14 mouse cellular contexts compared by ENCODE assay signal in the genomic region with DNA sequence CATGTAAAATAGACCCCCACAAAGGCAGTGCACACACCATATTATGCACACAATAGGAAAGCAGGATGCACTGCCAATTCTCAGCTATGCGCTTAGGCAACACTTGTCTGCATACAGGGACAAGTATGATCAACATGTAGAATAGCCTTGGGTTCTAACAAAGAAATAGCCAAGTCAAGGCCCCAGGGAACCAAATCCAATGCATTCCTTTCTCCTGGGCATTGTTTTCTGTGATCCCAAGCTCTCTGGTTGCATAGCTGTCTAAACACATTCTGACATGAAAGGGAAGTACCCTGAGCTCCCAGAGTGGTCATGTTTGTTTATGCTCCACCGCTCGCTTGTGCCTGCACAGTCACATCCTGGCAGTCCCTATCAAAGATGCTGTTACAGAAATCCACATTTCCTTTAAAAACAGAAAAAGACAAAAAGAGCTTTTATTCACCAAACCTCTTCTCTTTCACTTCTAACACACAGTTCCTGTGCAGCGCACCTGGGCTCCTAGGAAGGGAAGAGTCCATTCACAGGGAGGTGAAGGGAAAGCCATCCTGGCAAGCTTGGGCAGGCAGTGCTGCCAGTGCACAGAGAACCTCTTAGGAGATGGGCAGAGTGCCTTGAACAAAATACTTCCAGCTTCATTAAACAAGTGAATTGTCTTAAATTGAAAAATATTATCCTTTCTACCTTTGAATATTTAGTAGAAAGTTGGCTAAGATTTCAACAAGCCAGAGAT.
DNase-seq lines count a peak whose midpoint lies in the region; ATAC-seq and TF ChIP-seq lines count a peak whose summit lies in the region.
"Had no signal": no experiment of that assay in that cellular context is flagged by ENCODE, and none has a peak within 500 bp of the region (broad histone marks: within the 10 kb centered on the region; RNA-seq: fewer than 3 reads in every experiment).

No protein-coding gene starts in this region.

- TF ChIP-seq POLR2A in brain, embryonic 14.5 days (IDR thresholded peaks at IDR 0.05; ENCODE audit: borderline replicate concordance, extremely low read depth, insufficient read depth, insufficient read length, poor library complexity, severe bottlenecking), result no peak
- TF ChIP-seq POLR2A in heart, adult 2 months (IDR thresholded peaks at IDR 0.05; ENCODE audit: insufficient read depth, low read depth, low read length), result no peak

- no peak overlapping the region for H3K4me3 ChIP-seq in kidney, postnatal 0 days (replicated peaks; ENCODE audit: low read depth, low read length)
- no peak overlapping the region for H3K4me3 ChIP-seq in embryonic facial prominence, embryonic 11.5 days (ENCODE audit: low read depth, low read length)
- no peak overlapping the region for H3K4me3 ChIP-seq in midbrain, embryonic 15.5 days
- H3K4me3 ChIP-seq in heart, adult 2 months, result no peak overlapping the region

- intact Hi-C loops in heart, adult 2 months (cut with DNase I), result no loop called here

- no peak overlapping the region for H3K9ac ChIP-seq in kidney, postnatal 0 days (ENCODE audit: low read depth, low read length)
- H3K9ac ChIP-seq in embryonic facial prominence, embryonic 11.5 days (replicated peaks; ENCODE audit: low read length), result no peak overlapping the region
- no peak overlapping the region for H3K9ac ChIP-seq in midbrain, embryonic 15.5 days
- H3K9ac ChIP-seq in heart, adult 2 months (ENCODE audit: low read depth, low read length), result no peak overlapping the region

- no peak overlapping the region for H3K4me2 ChIP-seq in kidney, postnatal 0 days (ENCODE audit: low read length)
- H3K4me2 ChIP-seq in embryonic facial prominence, embryonic 11.5 days (ENCODE audit: low read depth, low read length), result no peak overlapping the region
- no peak overlapping the region for H3K4me2 ChIP-seq in midbrain, embryonic 15.5 days
- H3K4me2 ChIP-seq: liver, embryonic 11.5 days had no signal

- H3K4me1 ChIP-seq in kidney, postnatal 0 days (replicated peaks; ENCODE audit: insufficient read depth, low read length), result no peaks in the 10 kb centered on the region
- H3K4me1 ChIP-seq in embryonic facial prominence, embryonic 11.5 days (ENCODE audit: control insufficient read depth, insufficient read depth, low read length), result no peaks in the 10 kb centered on the region
- peaks cover 13% of the 10 kb centered on the region for H3K4me1 ChIP-seq in midbrain, embryonic 15.5 days
- H3K4me1 ChIP-seq in heart, adult 2 months (ENCODE audit: control insufficient read depth, insufficient read depth, low read length), result no peaks in the 10 kb centered on the region

- H3K36me3 ChIP-seq in kidney, postnatal 0 days (ENCODE audit: insufficient read depth, low read length), result no peaks in the 10 kb centered on the region
- H3K36me3 ChIP-seq in embryonic facial prominence, embryonic 11.5 days (replicated peaks; ENCODE audit: control insufficient read depth, insufficient read depth, low read depth, low read length), result no peaks in the 10 kb centered on the region
- no peaks in the 10 kb centered on the region for H3K36me3 ChIP-seq in midbrain, embryonic 15.5 days (replicated peaks)
- H3K36me3 ChIP-seq in heart, adult 2 months (ENCODE audit: control insufficient read depth, insufficient read depth, low read length), result no peaks in the 10 kb centered on the region

- TF ChIP-seq CTCF in kidney, postnatal 0 days (IDR thresholded peaks at IDR 0.05; ENCODE audit: low read depth), result no peak
- no peak for TF ChIP-seq CTCF in brain, embryonic 14.5 days (IDR thresholded peaks at IDR 0.05; ENCODE audit: borderline replicate concordance, extremely low read depth, insufficient read depth, insufficient read length)
- TF ChIP-seq CTCF in heart, adult 2 months (IDR thresholded peaks at IDR 0.05), result no peak

- TF ChIP-seq EP300 in heart, adult 2 months (IDR thresholded peaks at IDR 0.05; ENCODE audit: insufficient read depth, low read depth, low read length), result no peak

- H3K9me3 ChIP-seq in kidney, postnatal 0 days (replicated peaks; ENCODE audit: low read length), result no peaks in the 10 kb centered on the region
- no peaks in the 10 kb centered on the region for H3K9me3 ChIP-seq in embryonic facial prominence, embryonic 11.5 days (replicated peaks; ENCODE audit: control insufficient read depth, low read length)
- no peaks in the 10 kb centered on the region for H3K9me3 ChIP-seq in midbrain, embryonic 15.5 days

- DNase-seq in kidney, postnatal 0 days (ENCODE audit: low spot score), result peak; percentile 16
- DNase-seq in kidney, postnatal 14 days, result no peak
- peak; percentile 55 for DNase-seq in brain, embryonic 14.5 days (ENCODE audit: low read depth)
- DNase-seq in embryonic facial prominence, embryonic 11.5 days (ENCODE audit: low spot score), result peak; percentile 41
- DNase-seq in layer of hippocampus, adult 9-11 months, result no peak
- no peak for DNase-seq in heart, adult 2 months
- DNase-seq: cerebellum, adult 18-20 months; heart, postnatal 36 days; kidney, adult 8-10 months; lung, postnatal 14 days; right cerebral cortex, postnatal 25 days; thymus, postnatal 36 days had no signal

- WGBS in kidney, postnatal 0 days, result 55% methylated on average over 4 of the region's 4 CpGs
- 44% methylated on average over 4 of the region's 4 CpGs for WGBS in embryonic facial prominence, embryonic 11.5 days
- WGBS in midbrain, embryonic 15.5 days, result 26% methylated on average over 4 of the region's 4 CpGs
- 56% methylated on average over 4 of the region's 4 CpGs for WGBS in heart, adult 2 months

- no peaks in the 10 kb centered on the region for H3K27me3 ChIP-seq in kidney, postnatal 0 days (ENCODE audit: insufficient read depth, low read length)
- H3K27me3 ChIP-seq in embryonic facial prominence, embryonic 11.5 days (ENCODE audit: control insufficient read depth, insufficient read depth, low read length), result no peaks in the 10 kb centered on the region
- H3K27me3 ChIP-seq in midbrain, embryonic 15.5 days (replicated peaks), result no peaks in the 10 kb centered on the region
- no peaks in the 10 kb centered on the region for H3K27me3 ChIP-seq in heart, adult 2 months (ENCODE audit: control insufficient read depth, insufficient read depth, low read length)

- no peak for ATAC-seq in kidney, postnatal 0 days (replicated peaks; ENCODE audit: low FRiP score, low read depth)
- ATAC-seq in embryonic facial prominence, embryonic 11.5 days (replicated peaks; ENCODE audit: insufficient number of reproducible peaks, low FRiP score, low TSS enrichment, low read depth), result no peak
- ATAC-seq in midbrain, embryonic 15.5 days (replicated peaks), result 0 out of 2 replicates have a peak, but pooled peaks have one; percentile 30

- H3K27ac ChIP-seq in kidney, postnatal 0 days, result no peak overlapping the region
- H3K27ac ChIP-seq in embryonic facial prominence, embryonic 11.5 days (replicated peaks; ENCODE audit: low read depth, low read length), result no peak overlapping the region
- H3K27ac ChIP-seq in midbrain, embryonic 15.5 days, result 0 out of 2 replicates have a peak overlapping the region, but pooled peaks have one; percentile 21
- no peak overlapping the region for H3K27ac ChIP-seq in heart, adult 2 months

- no peaks in the 10 kb centered on the region for H3K79me2 ChIP-seq in heart, adult 2 months (replicated peaks; ENCODE audit: control insufficient read depth, insufficient read depth, low read length)

Comparison
In these comparisons a context has a peak if more than half of its experiments do, and no peak if none do; other contexts are left out.
1. DNase-seq: peak in kidney, postnatal 0 days (single experiment), brain, embryonic 14.5 days (single experiment) and embryonic facial prominence, embryonic 11.5 days (single experiment); none in kidney, postnatal 14 days (single experiment), layer of hippocampus, adult 9-11 months (single experiment) and heart, adult 2 months (0 of 2).